Mouse (Mus musculus) cerebellum, adult 11 months (tissue): ENCODE results near the gene Mcpt1.
"Not testable (repeated sequence)": the region's sequence is repeated elsewhere in the genome, so short reads cannot be mapped to it uniquely, and the experiment has no call there.

Experiments used
- DNase-seq: peaks from one replicate; pipeline ENCODE4 v3.0.0; 2022

Gene Mcpt1

DNA sequence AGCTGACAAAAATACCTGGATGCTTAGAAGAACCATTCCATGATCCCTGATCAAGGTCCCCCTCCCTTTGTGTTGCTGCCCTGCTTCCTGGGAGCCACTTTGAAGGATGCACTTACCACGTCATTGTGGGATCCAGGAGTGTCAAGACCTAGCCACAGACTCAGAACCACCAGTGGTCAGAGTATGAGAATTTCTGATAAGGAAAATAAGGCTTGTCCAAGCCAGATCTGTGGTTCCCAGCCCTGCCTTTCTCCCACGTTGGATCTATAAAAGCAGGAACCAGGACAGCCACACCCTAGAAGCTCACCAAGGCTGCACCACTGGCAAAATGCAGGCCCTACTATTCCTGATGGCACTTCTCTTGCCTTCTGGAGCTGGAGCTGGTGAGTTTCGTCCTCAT, at the start of gene Mcpt1:
Gene Mcpt1 (plus strand): TSS at position 301 of the 400 bp plus-strand sequence.
- not testable (repeated sequence) for DNase-seq

DNA sequence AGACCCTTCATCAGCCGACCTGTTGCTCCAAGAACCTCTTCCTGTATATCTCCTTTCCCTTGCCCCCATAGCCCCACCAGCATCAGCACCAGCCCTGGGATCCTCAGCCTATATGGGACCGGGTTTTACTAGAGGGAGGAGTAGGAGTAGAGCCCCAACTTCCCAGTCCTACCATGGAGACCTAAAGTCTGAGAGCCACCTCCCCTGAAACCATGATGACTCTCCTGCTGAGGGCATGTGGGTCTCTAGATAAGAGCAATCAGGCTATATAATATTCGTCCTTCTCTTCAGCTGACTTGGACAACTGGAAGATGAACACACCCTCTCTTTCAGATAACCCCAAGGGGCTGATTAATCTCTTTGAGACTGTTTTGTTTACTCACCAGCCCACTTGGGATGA, 30.3 kb upstream of the Mcpt1 start:
- not testable (repeated sequence) for DNase-seq

DNA sequence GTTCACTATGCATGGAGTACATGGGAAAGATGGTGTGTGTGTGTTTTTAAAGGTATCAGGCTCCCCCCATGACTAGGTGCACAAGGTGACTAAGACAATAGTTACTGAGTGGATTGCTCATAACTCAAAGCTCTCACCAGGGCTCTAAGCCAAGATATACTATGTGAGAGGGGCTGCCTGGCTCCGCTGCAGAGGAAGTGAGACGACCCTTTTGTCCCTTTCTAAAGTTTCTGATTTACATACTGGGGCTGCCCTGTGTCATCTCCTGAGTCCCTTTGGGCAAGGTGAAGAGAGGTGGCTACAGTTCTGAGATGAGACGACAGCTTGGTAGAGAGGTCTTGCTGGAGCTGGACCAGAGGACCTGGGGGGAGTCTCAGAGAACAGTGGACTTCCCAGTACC, 4.6 kb upstream of the Mcpt1 start:
- no peak for DNase-seq

DNA sequence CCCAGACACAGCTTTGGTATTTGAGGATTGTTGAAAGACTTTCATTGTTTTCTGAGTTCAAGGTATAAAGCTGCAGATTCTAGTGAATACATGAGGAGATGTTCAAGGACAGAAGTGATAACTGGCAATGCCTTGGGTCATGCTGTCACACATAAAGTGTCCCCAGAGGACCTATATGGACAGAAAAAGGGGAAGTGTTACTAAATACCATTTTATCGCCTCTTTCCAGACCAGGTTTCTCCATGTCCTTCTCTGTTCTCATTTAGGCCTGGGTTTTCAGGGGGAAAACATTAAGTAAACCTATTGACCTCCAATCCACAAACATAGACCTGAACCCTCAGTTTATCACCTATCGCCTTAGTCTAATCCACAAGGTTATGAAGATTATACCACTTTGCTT, 3.8 kb upstream of the Mcpt1 start:
- no peak for DNase-seq

DNA sequence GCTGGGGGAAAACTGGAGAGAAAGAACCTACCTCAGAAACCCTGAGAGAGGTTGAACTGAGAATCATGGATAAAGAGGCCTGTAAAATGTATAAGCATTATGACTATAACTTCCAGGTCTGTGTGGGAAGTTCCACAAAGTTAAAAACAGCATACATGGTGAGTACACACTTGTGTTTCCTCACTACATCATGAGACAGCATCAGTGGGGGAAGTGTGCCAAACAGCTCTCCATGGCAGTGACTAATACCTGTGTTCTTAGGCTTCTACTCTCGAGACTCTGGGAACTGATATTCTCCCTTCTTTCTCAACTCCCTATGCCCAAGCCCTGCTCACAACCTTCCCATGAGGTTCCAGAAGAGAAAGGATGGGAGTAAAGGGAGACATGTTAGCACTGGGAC, 1.7 kb downstream of the Mcpt1 start:
- DNase-seq: no peak

DNA sequence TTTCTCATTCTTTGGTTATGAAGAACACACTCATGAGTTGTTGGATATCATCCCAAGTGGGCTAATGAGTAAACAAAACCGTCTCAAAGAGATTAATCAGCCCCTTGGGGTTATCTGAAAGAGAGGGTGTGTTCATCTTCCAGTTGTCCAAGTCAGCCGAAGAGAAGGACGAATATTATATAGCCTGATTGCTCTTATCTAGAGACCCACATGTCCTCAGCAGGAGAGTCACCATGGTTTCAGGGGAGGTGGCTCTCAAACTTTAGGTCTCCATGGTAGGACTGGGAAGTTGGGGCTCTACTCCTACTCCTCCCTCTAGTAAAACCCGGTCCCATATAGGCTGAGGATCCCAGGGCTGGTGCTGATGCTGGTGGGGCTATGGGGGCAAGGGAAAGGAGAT, 3.5 kb downstream of the Mcpt1 start:
- DNase-seq: not testable (repeated sequence)

DNA sequence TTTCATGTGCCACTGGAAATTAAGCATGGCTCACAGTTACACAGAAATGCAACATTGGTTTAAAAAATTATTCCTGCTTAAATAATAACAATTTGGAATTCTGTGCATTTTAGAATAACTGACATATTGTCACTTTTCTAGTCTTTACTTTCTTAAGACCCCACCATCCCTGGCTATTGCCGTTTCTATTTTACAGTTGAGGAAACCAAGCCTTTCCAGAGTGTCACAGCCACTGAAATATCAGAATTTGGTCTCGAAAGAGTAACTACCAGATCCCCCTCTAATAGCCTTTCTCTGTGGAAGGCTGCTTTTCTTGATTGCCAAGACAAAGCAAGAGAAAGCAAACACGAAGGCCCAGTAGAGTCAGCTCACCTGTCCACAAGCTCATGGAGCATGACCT, 12.6 kb downstream of the Mcpt1 start, which contains the start of gene Mcpt9:
Gene Mcpt9 (minus strand): TSS at position 101 of the 400 bp plus-strand sequence.
- DNase-seq: not testable (repeated sequence)

DNA sequence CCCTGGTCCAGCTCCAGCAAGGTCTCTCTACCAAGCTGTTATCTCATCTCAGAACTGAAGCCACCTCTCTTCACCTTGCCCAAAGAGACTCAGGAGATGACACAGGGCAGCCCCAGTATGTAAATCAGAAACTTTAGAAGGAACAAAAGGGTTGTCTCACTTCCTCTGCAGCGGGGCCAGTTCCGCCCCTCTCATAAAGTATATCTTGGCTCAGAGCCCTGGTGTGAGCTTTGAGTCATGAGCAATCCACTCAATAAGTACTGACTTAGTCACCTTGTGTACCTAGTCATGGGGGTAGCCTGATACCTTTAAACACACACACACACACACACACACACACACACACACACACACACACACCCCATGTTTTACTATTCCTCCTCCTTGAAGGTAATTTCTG, 16.7 kb downstream of the Mcpt1 start:
- no peak for DNase-seq

DNA sequence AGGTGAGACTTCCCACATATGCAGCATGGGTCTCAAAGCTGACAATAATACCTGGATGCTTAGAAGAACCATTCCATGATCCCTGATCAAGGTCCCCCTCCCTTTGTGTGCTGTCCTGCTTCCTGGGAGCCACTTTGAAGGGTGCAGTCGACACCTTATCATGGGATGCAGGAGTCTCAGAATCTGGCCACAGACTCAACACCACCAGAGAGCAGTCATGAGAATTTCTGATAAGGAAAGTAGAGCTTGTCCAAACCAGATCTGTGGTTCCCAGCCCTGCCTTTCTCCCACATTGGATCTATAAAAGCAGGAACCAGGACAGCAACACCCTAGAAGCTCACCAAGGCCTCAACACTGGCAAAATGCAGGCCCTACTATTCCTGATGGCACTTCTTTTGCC, 24.0 kb downstream of the Mcpt1 start, which contains the start of gene Mcpt2:
Gene Mcpt2 (plus strand): TSS at position 250 of the 400 bp plus-strand sequence.
- not testable (repeated sequence) for DNase-seq

DNA sequence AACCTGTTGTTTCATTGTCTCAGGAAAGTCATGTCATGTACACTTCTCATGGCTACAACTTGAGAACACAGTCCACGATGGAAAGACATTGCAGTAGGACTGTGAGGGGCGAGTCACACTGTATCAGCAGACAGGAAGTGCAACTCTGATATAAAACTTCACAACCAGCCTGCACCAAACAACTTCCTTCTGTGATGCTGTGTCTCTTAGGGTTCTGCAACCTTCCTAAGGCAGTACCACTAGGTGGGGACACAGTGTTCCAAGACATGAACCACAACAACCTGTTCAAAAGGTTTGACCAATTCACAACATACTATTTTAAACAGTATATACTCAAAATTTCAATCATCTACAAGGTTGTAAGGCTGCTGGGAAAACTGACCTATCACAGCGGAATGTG, 37.6 kb downstream of the Mcpt1 start:
- no peak for DNase-seq

DNA sequence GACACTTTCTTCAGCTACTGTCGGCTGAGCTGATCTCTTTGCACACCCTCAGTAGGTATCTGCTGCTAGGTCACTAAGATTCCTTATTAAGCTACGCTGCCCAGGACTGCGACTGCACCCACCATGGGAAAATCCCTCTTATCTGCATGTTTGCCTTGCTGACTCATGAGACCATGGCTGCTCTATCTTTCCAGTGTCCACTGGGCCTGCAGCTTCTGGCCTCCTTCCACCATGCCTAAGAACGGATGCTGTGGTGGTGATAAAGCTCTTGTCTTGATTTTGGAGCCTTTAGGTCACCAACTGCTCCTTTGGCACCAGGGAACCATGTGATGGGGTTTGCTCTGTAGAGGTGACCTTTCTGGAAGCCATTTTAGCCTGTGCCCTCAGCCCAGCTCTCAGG, 40.0 kb downstream of the Mcpt1 start:
- DNase-seq: no peak

DNA sequence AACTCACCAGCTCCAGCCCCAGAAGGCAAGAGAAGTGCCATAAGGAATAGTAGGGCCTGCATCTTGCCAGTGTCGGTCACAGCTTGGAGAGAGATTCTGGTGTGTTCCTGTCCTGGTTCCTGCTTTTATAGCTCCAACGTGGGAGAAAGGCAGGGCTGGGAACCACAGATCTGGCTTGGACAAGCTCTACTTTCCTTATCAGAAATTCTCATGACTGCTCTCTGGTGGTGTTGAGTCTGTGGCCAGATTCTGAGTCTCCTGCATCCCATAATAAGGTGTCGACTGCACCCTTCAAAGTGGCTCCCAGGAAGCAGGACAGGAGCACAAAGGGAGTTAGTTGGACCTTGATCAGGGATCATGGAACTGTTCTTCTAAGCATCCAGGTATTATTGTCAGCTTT, 44.4 kb downstream of the Mcpt1 start, which contains the start of gene Mcpt4:
Gene Mcpt4 (minus strand): TSS at position 101 of the 400 bp plus-strand sequence.
- not testable (repeated sequence) for DNase-seq
